Mouse (Mus musculus) lung, postnatal 25 days (tissue): ENCODE data around the gene Ghrl.
"Not testable (repeated sequence)": the region's sequence is repeated elsewhere in the genome, so short reads cannot be mapped to it uniquely, and the experiment has no call there.

Source experiments
- DNase-seq: peaks from one replicate; pipeline ENCODE4 v3.0.0; 2022; ENCODE audit warnings: low spot score

Gene Ghrl

GRCm38 (mm10) chr6:113719878-113720277 lies at the start of gene Ghrl:
Gene Ghrl (minus strand): TSS chr6:113719880.
- no peak for DNase-seq

- DNase-seq = no peak
These were observed 49.1 kb upstream of the Ghrl start for GRCm38 (mm10) chr6:113768804-113769203.

- peak; percentile 73 for DNase-seq
These were observed 42.0 kb upstream of the Ghrl start for GRCm38 (mm10) chr6:113761644-113762043.

GRCm38 (mm10) chr6:113749119-113749685 lies 29.5 kb upstream of the Ghrl start:
- DNase-seq = no peak

GRCm38 (mm10) chr6:113748351-113748750 lies 28.7 kb upstream of the Ghrl start:
- no peak for DNase-seq

- no peak for DNase-seq
These were observed 27.6 kb upstream of the Ghrl start for GRCm38 (mm10) chr6:113747284-113747683.

GRCm38 (mm10) chr6:113745117-113745516 lies 25.4 kb upstream of the Ghrl start:
- DNase-seq = no peak

GRCm38 (mm10) chr6:113743111-113743510 lies 23.4 kb upstream of the Ghrl start:
- no peak for DNase-seq

- no peak for DNase-seq
These were observed 22.6 kb upstream of the Ghrl start for GRCm38 (mm10) chr6:113742321-113742720.

- no peak for DNase-seq
These were observed 21.7 kb upstream of the Ghrl start for GRCm38 (mm10) chr6:113741425-113741824.

- peak; percentile 84 for DNase-seq
These were observed 20.8 kb upstream of the Ghrl start, which contains the start of gene Sec13 for GRCm38 (mm10) chr6:113740236-113741217. Gene Sec13 (minus strand): TSS chr6:113740743.

- DNase-seq = no peak
These were observed 17.8 kb upstream of the Ghrl start for GRCm38 (mm10) chr6:113737318-113738046.

GRCm38 (mm10) chr6:113731296-113731695 lies 11.6 kb upstream of the Ghrl start:
- no peak for DNase-seq

- DNase-seq = no peak
These were observed 8.5 kb upstream of the Ghrl start for GRCm38 (mm10) chr6:113728181-113728580.

GRCm38 (mm10) chr6:113721061-113721460 lies 1.4 kb upstream of the Ghrl start:
- DNase-seq = peak; percentile 15

- peak; percentile 40 for DNase-seq
These were observed 2.1 kb downstream of the Ghrl start for GRCm38 (mm10) chr6:113717541-113717940.

GRCm38 (mm10) chr6:113714797-113715196 lies 4.9 kb downstream of the Ghrl start:
- DNase-seq = no peak

GRCm38 (mm10) chr6:113714276-113714675 lies 5.4 kb downstream of the Ghrl start:
- no peak for DNase-seq

GRCm38 (mm10) chr6:113713389-113713788 lies 6.3 kb downstream of the Ghrl start:
- not testable (repeated sequence) for DNase-seq

GRCm38 (mm10) chr6:113712718-113713117 lies 7.0 kb downstream of the Ghrl start:
- DNase-seq = no peak

GRCm38 (mm10) chr6:113697222-113698205 lies 22.2 kb downstream of the Ghrl start:
- no peak for DNase-seq
